Mouse (Mus musculus) forelimb bud, embryonic 11.5 days (tissue): ENCODE results near the gene Akr1c19.
A peak's percentile ranks its signal among the peaks of the same experiment; 100 is the strongest.
"Not testable (repeated sequence)": the region's sequence is repeated elsewhere in the genome, so short reads cannot be mapped to it uniquely, and the experiment has no call there.

Experiments
- DNase-seq: peaks from one replicate; pipeline ENCODE4 v3.0.0-alpha.2; 2012; ENCODE audit warnings: low read depth, low spot score

Gene Akr1c19

GRCm38 (mm10) chr13:4228441-4228840 lies at the start of gene Akr1c19:
Gene Akr1c19, plus strand, starts transcription at chr13:4228700.
- DNase-seq: no peak

- DNase-seq: not testable (repeated sequence)
These were observed 47.2 kb upstream of the Akr1c19 start for GRCm38 (mm10) chr13:4181321-4181720.

- DNase-seq: no peak
These were observed 45.4 kb upstream of the Akr1c19 start for GRCm38 (mm10) chr13:4183116-4183515.

- DNase-seq: peak; percentile 24
These were observed 41.7 kb upstream of the Akr1c19 start for GRCm38 (mm10) chr13:4186641-4187411.

- DNase-seq: no peak
These were observed 40.3 kb upstream of the Akr1c19 start for GRCm38 (mm10) chr13:4188174-4188573.

GRCm38 (mm10) chr13:4190904-4191303 lies 37.6 kb upstream of the Akr1c19 start, which contains the start of gene Akr1c13:
Gene Akr1c13, plus strand, starts transcription at chr13:4191150.
- no peak for DNase-seq

GRCm38 (mm10) chr13:4192511-4192910 lies 36.0 kb upstream of the Akr1c19 start:
- no peak for DNase-seq

- no peak for DNase-seq
These were observed 22.2 kb upstream of the Akr1c19 start for GRCm38 (mm10) chr13:4206147-4206903.

- DNase-seq: no peak
These were observed 16.8 kb upstream of the Akr1c19 start for GRCm38 (mm10) chr13:4211560-4212299.

- DNase-seq: no peak
These were observed 16.2 kb upstream of the Akr1c19 start for GRCm38 (mm10) chr13:4212309-4212708.

GRCm38 (mm10) chr13:4215496-4215895 lies 13.0 kb upstream of the Akr1c19 start:
- not testable (repeated sequence) for DNase-seq

GRCm38 (mm10) chr13:4230841-4231623 lies 2.5 kb downstream of the Akr1c19 start:
- DNase-seq: peak; percentile 59

GRCm38 (mm10) chr13:4233135-4233534 lies 4.6 kb downstream of the Akr1c19 start:
- no peak for DNase-seq

GRCm38 (mm10) chr13:4233536-4234172 lies 5.2 kb downstream of the Akr1c19 start:
- DNase-seq: no peak

GRCm38 (mm10) chr13:4244861-4245559 lies 16.5 kb downstream of the Akr1c19 start:
- DNase-seq: peak; percentile 76

GRCm38 (mm10) chr13:4249347-4249746 lies 20.8 kb downstream of the Akr1c19 start:
- no peak for DNase-seq

- not testable (repeated sequence) for DNase-seq
These were observed 28.4 kb downstream of the Akr1c19 start for GRCm38 (mm10) chr13:4256894-4257293.

- DNase-seq: no peak
These were observed 28.8 kb downstream of the Akr1c19 start for GRCm38 (mm10) chr13:4257349-4257748.

- DNase-seq: no peak
These were observed 36.1 kb downstream of the Akr1c19 start for GRCm38 (mm10) chr13:4264612-4265011.

GRCm38 (mm10) chr13:4265047-4265446 lies 36.5 kb downstream of the Akr1c19 start:
- DNase-seq: no peak
